Mouse (Mus musculus): Measurements from ENCODE around the gene F2. TPM values are rescaled to one million over a fixed set of nuclear protein-coding genes. Genes with fewer than 3 reads are reported as not detected.
A peak's percentile ranks its signal among the peaks of the same experiment; 100 is the strongest.

F2 gene
- total and polyA plus RNA-seq, 2 experiments from 2014 or later = not detected

GRCm38 (mm10) chr2:91649152-91649551 is 12.9 kb upstream of the F2 start:
- H3K27ac ChIP-seq (ENCODE audit: low read depth, low read length) = peak overlapping the region; percentile 90; the same call in 1 of the 2 replicates
- H3K4me1 ChIP-seq (ENCODE audit: insufficient read depth) = peaks cover 9% of the 10 kb centered on the region; the same call in 1 of the 2 replicates
- H3K36me3 ChIP-seq (ENCODE audit: insufficient read depth) = peaks cover 56% of the 10 kb centered on the region
- H3K4me2 ChIP-seq (ENCODE audit: low read depth) = peak overlapping the region; percentile 82
- peak overlapping the region; percentile 68 for H3K4me3 ChIP-seq (ENCODE audit: low read depth, low read length)
- no peak; the same call in 1 of the 2 replicates for ATAC-seq
- peak overlapping the region; percentile 79 for H3K9ac ChIP-seq
- no peak for DNase-seq
- H3K27me3 ChIP-seq (ENCODE audit: insufficient read depth, low read length) = no peaks in the 10 kb centered on the region
- 4% methylated on average over 15 of the region's 15 CpGs for WGBS
- TF ChIP-seq CTCF (IDR thresholded peaks at IDR 0.05; ENCODE audit: low read depth) = no peak
- no peaks in the 10 kb centered on the region for H3K9me3 ChIP-seq (ENCODE audit: low read length)

DNA sequence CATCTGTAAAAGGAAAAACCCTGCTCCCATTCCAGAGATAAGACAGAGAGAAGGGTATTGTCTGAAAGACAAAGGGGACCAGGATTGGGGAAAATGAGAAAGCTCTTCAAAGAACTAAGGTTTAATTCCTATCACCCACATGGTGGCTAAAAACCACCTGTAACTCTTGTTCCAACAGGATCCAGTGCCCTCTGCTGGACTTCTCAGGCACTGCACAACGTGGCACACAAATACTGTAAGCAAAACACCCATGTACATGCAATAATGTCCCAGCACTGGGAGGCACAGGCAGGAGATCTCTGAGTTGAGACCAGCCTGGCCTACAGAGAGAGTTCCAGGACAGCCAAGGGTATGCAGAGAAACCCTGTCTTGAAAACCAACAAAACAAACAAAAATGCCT is 10.5 kb upstream of the F2 start:
- Histone ChIP-seq H3K9me3 (ENCODE audit: low read length) (no peaks in the 10 kb centered on the region), H3K4me2 (ENCODE audit: low read depth) (no peak overlapping the region), H3K27me3 (ENCODE audit: insufficient read depth, low read length) (no peaks in the 10 kb centered on the region), H3K4me1 (ENCODE audit: insufficient read depth) (peaks cover 9% of the 10 kb centered on the region; the same call in 1 of the 2 replicates), H3K27ac (ENCODE audit: low read depth, low read length) (no peak overlapping the region), H3K36me3 (ENCODE audit: insufficient read depth) (peaks cover 51% of the 10 kb centered on the region), H3K9ac (no peak overlapping the region), H3K4me3 (ENCODE audit: low read depth, low read length) (no peak overlapping the region)
- peak; percentile 79 for TF ChIP-seq CTCF (IDR thresholded peaks at IDR 0.05; ENCODE audit: low read depth)
- DNase-seq (peak; percentile 73), ATAC-seq (no peak)
- 32% methylated on average over 1 of the region's 1 CpGs for WGBS

- no peak for ATAC-seq
- Histone ChIP-seq H3K27ac (ENCODE audit: low read depth, low read length) (no peak overlapping the region), H3K4me2 (ENCODE audit: low read depth) (no peak overlapping the region), H3K4me3 (ENCODE audit: low read depth, low read length) (no peak overlapping the region), H3K27me3 (ENCODE audit: insufficient read depth, low read length) (no peaks in the 10 kb centered on the region), H3K4me1 (ENCODE audit: insufficient read depth) (peaks cover 5% of the 10 kb centered on the region; the same call in 1 of the 2 replicates), H3K36me3 (ENCODE audit: insufficient read depth) (peaks cover 49% of the 10 kb centered on the region), H3K9ac (no peak overlapping the region), H3K9me3 (ENCODE audit: low read length) (no peaks in the 10 kb centered on the region)
- no peak for TF ChIP-seq CTCF (IDR thresholded peaks at IDR 0.05; ENCODE audit: low read depth)
- 97% methylated on average over 11 of the region's 11 CpGs for WGBS
- DNase-seq = no peak
Measured at GRCm38 (mm10) chr2:91645811-91646210, 9.6 kb upstream of the F2 start.

DNA sequence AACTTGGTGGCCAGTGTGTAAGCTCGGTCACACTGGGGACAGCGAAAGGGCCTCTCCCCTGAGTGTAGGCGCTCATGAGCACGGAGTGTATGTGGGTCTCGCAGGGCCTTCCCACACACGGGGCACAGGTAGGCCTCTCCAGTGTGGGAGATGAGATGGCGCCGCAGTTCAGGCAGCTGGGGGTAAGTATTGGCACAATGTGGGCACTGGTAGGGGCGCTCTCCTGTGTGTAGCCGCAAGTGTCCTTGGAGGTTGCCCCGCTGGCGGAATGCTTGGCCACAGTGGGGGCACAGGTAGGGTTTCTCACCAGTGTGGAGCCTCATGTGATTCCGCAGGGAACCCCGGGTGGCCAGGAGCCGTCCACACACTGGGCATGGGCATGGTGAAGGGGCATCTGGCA is 9.1 kb upstream of the F2 start:
- Histone ChIP-seq H3K4me3 (ENCODE audit: low read depth, low read length) (no peak overlapping the region), H3K36me3 (ENCODE audit: insufficient read depth) (peaks cover 49% of the 10 kb centered on the region), H3K9me3 (ENCODE audit: low read length) (no peaks in the 10 kb centered on the region), H3K9ac (no peak overlapping the region), H3K27ac (ENCODE audit: low read depth, low read length) (no peak overlapping the region), H3K4me1 (ENCODE audit: insufficient read depth) (peaks cover 3% of the 10 kb centered on the region; the same call in 1 of the 2 replicates), H3K27me3 (ENCODE audit: insufficient read depth, low read length) (no peaks in the 10 kb centered on the region), H3K4me2 (ENCODE audit: low read depth) (no peak overlapping the region)
- DNase-seq (no peak), ATAC-seq (no peak)
- TF ChIP-seq CTCF (IDR thresholded peaks at IDR 0.05; ENCODE audit: low read depth) = no peak
- 96% methylated on average over 15 of the region's 15 CpGs for WGBS

GRCm38 (mm10) chr2:91644021-91644420 is 7.8 kb upstream of the F2 start:
- no peak overlapping the region for H3K9ac ChIP-seq
- ATAC-seq = no peak
- WGBS = 92% methylated on average over 11 of the region's 11 CpGs
- no peaks in the 10 kb centered on the region for H3K27me3 ChIP-seq (ENCODE audit: insufficient read depth, low read length)
- no peak for TF ChIP-seq CTCF (IDR thresholded peaks at IDR 0.05; ENCODE audit: low read depth)
- H3K9me3 ChIP-seq (ENCODE audit: low read length) = no peaks in the 10 kb centered on the region
- H3K4me2 ChIP-seq (ENCODE audit: low read depth) = no peak overlapping the region
- peaks cover 3% of the 10 kb centered on the region; the same call in 1 of the 2 replicates for H3K4me1 ChIP-seq (ENCODE audit: insufficient read depth)
- no peak overlapping the region for H3K4me3 ChIP-seq (ENCODE audit: low read depth, low read length)
- no peak for DNase-seq
- H3K27ac ChIP-seq (ENCODE audit: low read depth, low read length) = no peak overlapping the region
- H3K36me3 ChIP-seq (ENCODE audit: insufficient read depth) = peaks cover 49% of the 10 kb centered on the region

GRCm38 (mm10) chr2:91642825-91643415 is 6.7 kb upstream of the F2 start:
- Histone ChIP-seq H3K9me3 (ENCODE audit: low read length) (no peaks in the 10 kb centered on the region), H3K4me2 (ENCODE audit: low read depth) (no peak overlapping the region), H3K36me3 (ENCODE audit: insufficient read depth) (peaks cover 49% of the 10 kb centered on the region), H3K27ac (ENCODE audit: low read depth, low read length) (no peak overlapping the region), H3K4me3 (ENCODE audit: low read depth, low read length) (no peak overlapping the region), H3K4me1 (ENCODE audit: insufficient read depth) (no peaks in the 10 kb centered on the region), H3K27me3 (ENCODE audit: insufficient read depth, low read length) (no peaks in the 10 kb centered on the region), H3K9ac (no peak overlapping the region)
- DNase-seq (no peak), ATAC-seq (no peak)
- TF ChIP-seq CTCF (IDR thresholded peaks at IDR 0.05; ENCODE audit: low read depth) = no peak
- 96% methylated on average over 2 of the region's 2 CpGs for WGBS

DNA sequence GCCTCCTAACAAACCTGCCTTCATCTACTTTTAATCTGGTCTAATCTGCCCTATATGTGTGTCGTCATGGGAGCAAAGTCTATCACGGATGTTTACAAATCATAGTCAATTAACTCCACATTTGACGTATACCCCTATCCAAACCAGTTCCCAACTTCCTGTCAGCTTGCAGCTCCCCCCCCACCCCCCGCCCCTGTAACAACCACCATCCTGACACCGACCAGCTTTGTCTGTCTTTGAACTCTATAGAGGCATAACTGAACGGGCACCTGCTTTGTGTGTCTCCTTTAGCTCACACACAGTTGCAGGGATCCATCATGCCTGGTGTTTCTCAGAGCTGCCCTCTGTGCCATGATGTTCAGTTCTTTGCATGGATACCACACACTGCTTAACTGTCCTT is 2.7 kb upstream of the F2 start:
- H3K27ac ChIP-seq (ENCODE audit: low read depth, low read length) = no peak overlapping the region
- H3K9me3 ChIP-seq (ENCODE audit: low read length) = no peaks in the 10 kb centered on the region
- TF ChIP-seq CTCF (IDR thresholded peaks at IDR 0.05; ENCODE audit: low read depth) = no peak
- H3K4me1 ChIP-seq (ENCODE audit: insufficient read depth) = no peaks in the 10 kb centered on the region
- H3K27me3 ChIP-seq (ENCODE audit: insufficient read depth, low read length) = no peaks in the 10 kb centered on the region
- peaks cover 9% of the 10 kb centered on the region for H3K36me3 ChIP-seq (ENCODE audit: insufficient read depth)
- ATAC-seq (no peak), DNase-seq (no peak)
- H3K9ac ChIP-seq = no peak overlapping the region
- H3K4me3 ChIP-seq (ENCODE audit: low read depth, low read length) = no peak overlapping the region
- WGBS = 84% methylated on average over 6 of the region's 6 CpGs
- H3K4me2 ChIP-seq (ENCODE audit: low read depth) = no peak overlapping the region
